Mouse (Mus musculus): ENCODE data around the gene Hemgn. TPM values are rescaled to one million over a fixed set of nuclear protein-coding genes. Genes with fewer than 3 reads are reported as not detected.

The Hemgn gene
- polyA plus RNA-seq (2012; rRNA removed): 19.1 and 21.8 TPM in 2 replicates

GRCm38 (mm10) chr4:46413406-46413805 is at the start of gene Hemgn:
TSS of gene Hemgn (minus strand) at chr4:46413506.

GRCm38 (mm10) chr4:46450519-46451131 is 37.3 kb upstream of the Hemgn start, which contains the start of gene Anp32b:
TSS of gene Anp32b (plus strand) at chr4:46450902.

GRCm38 (mm10) chr4:46389013-46389611 is 24.2 kb downstream of the Hemgn start, which contains the start of gene Trmo:
TSS of gene Trmo (minus strand) at chr4:46389437.

Other genes starting within 250 kb of the Hemgn start
- gene Xpa, start 217.2 kb downstream of the Hemgn start, polyA plus RNA-seq (2012; rRNA removed): 31.9 and 32.0 TPM in 2 replicates
- 0.02 and 0.50 TPM in 2 replicates for gene Foxe1, start 69.9 kb downstream of the Hemgn start, polyA plus RNA-seq (2012; rRNA removed)
- 9.2 and 11.3 TPM in 2 replicates for gene Trmo, start 24.1 kb downstream of the Hemgn start, polyA plus RNA-seq (2012; rRNA removed)
- 216 and 731 TPM in 2 replicates for gene Anp32b, start 37.4 kb upstream of the Hemgn start, polyA plus RNA-seq (2012; rRNA removed)
- gene Nans, start 75.7 kb upstream of the Hemgn start, polyA plus RNA-seq (2012; rRNA removed): 50.2 and 73.0 TPM in 2 replicates
- 0.80 and 0.93 TPM in 2 replicates for gene Trim14, start 122.6 kb upstream of the Hemgn start, polyA plus RNA-seq (2012; rRNA removed)
- gene Coro2a, start 188.7 kb upstream of the Hemgn start, polyA plus RNA-seq (2012; rRNA removed): 3.7 and 4.9 TPM in 2 replicates
- gene Tbc1d2, start 236.7 kb upstream of the Hemgn start, polyA plus RNA-seq (2012; rRNA removed): 0.49 and 1.0 TPM in 2 replicates